Comparison of ENCODE assay signal across 9 mouse cellular contexts in genomic region chr4:123526779-123527280, GRCm38 (mm10).
A peak's percentile ranks its signal among the peaks of the same experiment; 100 is the strongest.
DNase-seq lines count a peak whose midpoint lies in the region; ATAC-seq lines count a peak whose summit lies in the region.
"Had no signal": no experiment of that assay in that cellular context is flagged by ENCODE, and none has a peak within 500 bp of the region (broad histone marks: within the 10 kb centered on the region; RNA-seq: fewer than 3 reads in every experiment).

No protein-coding gene starts in this region.

- no peaks in the 10 kb centered on the region for H3K9me3 ChIP-seq in heart, embryonic 11.5 days (replicated peaks; ENCODE audit: control insufficient read depth, low read length)
- H3K9me3 ChIP-seq in embryonic facial prominence, embryonic 15.5 days (replicated peaks): no peaks in the 10 kb centered on the region
- H3K9me3 ChIP-seq in stomach, embryonic 15.5 days: no peaks in the 10 kb centered on the region

- H3K4me2 ChIP-seq in heart, embryonic 11.5 days: peak overlapping the region; percentile 54
- H3K4me2 ChIP-seq in embryonic facial prominence, embryonic 15.5 days (replicated peaks): peak overlapping the region; percentile 51
- H3K4me2 ChIP-seq in stomach, embryonic 15.5 days: peak overlapping the region; percentile 47

- DNase-seq in heart, postnatal 36 days: no peak
- DNase-seq in Muller cell, postnatal 12 days (ENCODE audit: inconsistent ontology term): peak; percentile 14
- peak; percentile 4 for DNase-seq in left cerebral cortex, postnatal 4 days

- H3K9ac ChIP-seq in heart, embryonic 11.5 days (ENCODE audit: low read depth, low read length): no peak overlapping the region
- no peak overlapping the region for H3K9ac ChIP-seq in embryonic facial prominence, embryonic 15.5 days
- H3K9ac ChIP-seq in stomach, embryonic 15.5 days: no peak overlapping the region
- H3K9ac ChIP-seq: liver, embryonic 14.5 days had no signal

- peaks cover 34% of the 10 kb centered on the region for H3K4me1 ChIP-seq in heart, embryonic 11.5 days (ENCODE audit: control insufficient read depth, insufficient read depth, low read length)
- peaks cover 38% of the 10 kb centered on the region for H3K4me1 ChIP-seq in embryonic facial prominence, embryonic 15.5 days
- H3K4me1 ChIP-seq in stomach, embryonic 15.5 days: peaks cover 12% of the 10 kb centered on the region

- WGBS in heart, embryonic 11.5 days (ENCODE audit: insufficient replicate concordance): 42% methylated on average over 10 of the region's 10 CpGs
- 28% methylated on average over 10 of the region's 10 CpGs for WGBS in embryonic facial prominence, embryonic 15.5 days
- WGBS in stomach, embryonic 15.5 days: 29% methylated on average over 10 of the region's 10 CpGs

- intact Hi-C loops in heart, postnatal 36 days (cut with DNase I): no loop called here
- intact Hi-C loops in left cerebral cortex, postnatal 4 days (cut with DNase I): loop anchor here (5.0 kb wide), 1 partner anchor 135 kb away; no protein-coding TSS in a partner anchor

- 0 out of 2 replicates have a peak, but pooled peaks have one; percentile 25 for ATAC-seq in heart, embryonic 11.5 days (replicated peaks; ENCODE audit: insufficient number of reproducible peaks, low FRiP score, low TSS enrichment)
- no peak for ATAC-seq in embryonic facial prominence, embryonic 15.5 days (ENCODE audit: insufficient number of reproducible peaks, low FRiP score, low TSS enrichment, low read depth)
- ATAC-seq in stomach, embryonic 15.5 days (ENCODE audit: insufficient read depth, low FRiP score, low read depth): 0 out of 2 replicates have a peak, but pooled peaks have one; percentile 21
- ATAC-seq in megakaryocyte-erythroid progenitor cell, adult 5-6 weeks (replicated peaks; ENCODE audit: low FRiP score, low TSS enrichment, poor library complexity, severe bottlenecking): no peak
- ATAC-seq in megakaryocyte progenitor cell, adult 5-6 weeks (replicated peaks; ENCODE audit: poor library complexity): no peak

- H3K27me3 ChIP-seq in heart, embryonic 11.5 days (ENCODE audit: control insufficient read depth, insufficient read depth, low read length): no peaks in the 10 kb centered on the region
- H3K27me3 ChIP-seq in embryonic facial prominence, embryonic 15.5 days: no peaks in the 10 kb centered on the region
- no peaks in the 10 kb centered on the region for H3K27me3 ChIP-seq in stomach, embryonic 15.5 days (replicated peaks)

- no peak overlapping the region for H3K4me3 ChIP-seq in heart, embryonic 11.5 days (ENCODE audit: low read depth, low read length)
- H3K4me3 ChIP-seq in embryonic facial prominence, embryonic 15.5 days (replicated peaks): peak overlapping the region; percentile 35
- H3K4me3 ChIP-seq in stomach, embryonic 15.5 days (replicated peaks): peak overlapping the region; percentile 33

- H3K36me3 ChIP-seq in heart, embryonic 11.5 days (ENCODE audit: control insufficient read depth, insufficient read depth, low read length): no peaks in the 10 kb centered on the region
- no peaks in the 10 kb centered on the region for H3K36me3 ChIP-seq in embryonic facial prominence, embryonic 15.5 days
- H3K36me3 ChIP-seq in stomach, embryonic 15.5 days: no peaks in the 10 kb centered on the region

- peak overlapping the region; percentile 59 for H3K27ac ChIP-seq in heart, embryonic 11.5 days (ENCODE audit: low read depth, low read length)
- H3K27ac ChIP-seq in embryonic facial prominence, embryonic 15.5 days (replicated peaks): peak overlapping the region; percentile 75; the same call in 1 of the 2 replicates
- H3K27ac ChIP-seq in stomach, embryonic 15.5 days: peak overlapping the region; percentile 67; the same call in 1 of the 2 replicates
- H3K27ac ChIP-seq: liver, embryonic 14.5 days had no signal

Comparison
In these comparisons a context has a peak if more than half of its experiments do, and no peak if none do; other contexts are left out.
1. ATAC-seq: peak in heart, embryonic 11.5 days (single experiment) and stomach, embryonic 15.5 days (single experiment); none in embryonic facial prominence, embryonic 15.5 days (single experiment), megakaryocyte-erythroid progenitor cell, adult 5-6 weeks (single experiment) and megakaryocyte progenitor cell, adult 5-6 weeks (single experiment).
2. DNase-seq: peak in Muller cell, postnatal 12 days (single experiment) and left cerebral cortex, postnatal 4 days (single experiment); none in heart, postnatal 36 days (0 of 2).
3. Peak in every context shown above with its lines, with median percentiles within 50 percentile points of each other: H3K27ac ChIP-seq and H3K4me2 ChIP-seq.